ENCODE assay signal across 1 mouse cellular context in the genomic region with DNA sequence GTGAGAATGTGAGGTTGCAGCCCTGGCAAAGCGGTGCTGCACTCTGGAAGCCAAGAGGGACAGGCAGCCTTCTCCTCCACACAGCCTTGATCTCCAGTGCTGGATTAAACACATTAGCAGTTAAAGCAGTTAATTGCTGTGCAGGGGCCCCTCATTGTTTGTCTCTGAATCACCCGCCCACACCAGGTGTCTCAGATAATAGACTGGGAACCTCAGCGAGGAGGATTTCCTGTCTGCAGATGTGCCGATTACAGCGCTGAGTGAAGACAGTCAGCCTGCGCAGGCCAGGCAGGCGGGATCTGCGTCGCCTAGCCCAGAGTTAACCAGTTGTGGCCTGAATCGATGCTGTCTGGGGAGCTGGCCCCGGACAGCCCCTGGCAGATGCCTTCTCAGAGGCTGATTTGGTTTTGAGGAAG.
TF ChIP-seq lines count a peak whose summit lies in the region.

No protein-coding gene starts in this region.

TF ChIP-seq in CH12.LX, 34 proteins besides CTCF, POLR2A, EP300 and RAD21 (continued from another document):
- TF ChIP-seq NRF1 (IDR thresholded peaks at IDR 0.05; ENCODE audit: low read depth, low read length) = peak; percentile 77
- TF ChIP-seq JUN (IDR thresholded peaks at IDR 0.05; ENCODE audit: insufficient read depth, low read depth, low read length) = no peak
- TF ChIP-seq SIN3A (IDR thresholded peaks at IDR 0.05; ENCODE audit: low read length) = no peak
- TF ChIP-seq IRF4 (IDR thresholded peaks at IDR 0.05; ENCODE audit: low read depth, low read length) = peak; percentile 39; the same call in 1 of the 2 replicates
- no peak for TF ChIP-seq JUND (conservative IDR thresholded peaks at IDR 0.05; ENCODE audit: low read depth, low read length)
- TF ChIP-seq MAX (IDR thresholded peaks at IDR 0.05; ENCODE audit: low read length) = peak; percentile 58; the same call in 1 of the 2 replicates
- no peak for TF ChIP-seq USF2 (conservative IDR thresholded peaks at IDR 0.05; ENCODE audit: low read depth, low read length)
- peak; percentile 62; the same call in 1 of the 2 replicates for TF ChIP-seq MEF2A (IDR thresholded peaks at IDR 0.05; ENCODE audit: borderline replicate concordance, low read depth, low read length)
- TF ChIP-seq ZKSCAN1 (IDR thresholded peaks at IDR 0.05; ENCODE audit: borderline replicate concordance, low read depth, low read length) = no peak
- TF ChIP-seq MAFK (IDR thresholded peaks at IDR 0.05; ENCODE audit: insufficient replicate concordance, low read length) = no peak
- TF ChIP-seq POLR2AphosphoS2 (IDR thresholded peaks at IDR 0.05; ENCODE audit: low read depth, low read length) = no peak
- TF ChIP-seq TBP (conservative IDR thresholded peaks at IDR 0.05; ENCODE audit: low read depth, low read length) = no peak
- TF ChIP-seq MAZ (IDR thresholded peaks at IDR 0.05; ENCODE audit: low read depth, low read length) = 0 out of 2 replicates have a peak, but pooled peaks have one; percentile 33
- 0 out of 2 replicates have a peak, but pooled peaks have one; percentile 21 for TF ChIP-seq MYC (IDR thresholded peaks at IDR 0.05; ENCODE audit: low read depth, low read length)
- no peak; the same call in 1 of the 2 replicates for TF ChIP-seq MXI1 (IDR thresholded peaks at IDR 0.05; ENCODE audit: low read depth, low read length)
- TF ChIP-seq TCF12 (IDR thresholded peaks at IDR 0.05; ENCODE audit: low read depth, low read length) = peak; percentile 56; the same call in 1 of the 2 replicates
- 0 out of 2 replicates have a peak, but pooled peaks have one; percentile 16 for TF ChIP-seq HCFC1 (IDR thresholded peaks at IDR 0.05; ENCODE audit: low read depth, low read length)
- 0 out of 2 replicates have a peak, but pooled peaks have one; percentile 14 for TF ChIP-seq BHLHE40 (IDR thresholded peaks at IDR 0.05; ENCODE audit: low read depth, low read length)
- 0 out of 2 replicates have a peak, but pooled peaks have one; percentile 30 for TF ChIP-seq ZMIZ1 (IDR thresholded peaks at IDR 0.05; ENCODE audit: low read depth, low read length)
- 0 out of 2 replicates have a peak, but pooled peaks have one; percentile 41 for TF ChIP-seq CHD1 (IDR thresholded peaks at IDR 0.05; ENCODE audit: low read depth, low read length)
- no peak for TF ChIP-seq ZNF384 (IDR thresholded peaks at IDR 0.05; ENCODE audit: low read depth, low read length)
- no peak for TF ChIP-seq ZC3H11A (IDR thresholded peaks at IDR 0.05; ENCODE audit: low read depth, low read length)
- TF ChIP-seq SMC3 (IDR thresholded peaks at IDR 0.05; ENCODE audit: low read depth, low read length) = no peak; the same call in 1 of the 2 replicates
- 0 out of 2 replicates have a peak, but pooled peaks have one; percentile 15 for TF ChIP-seq KAT2A (IDR thresholded peaks at IDR 0.05; ENCODE audit: insufficient replicate concordance, low read length)
